Mouse (Mus musculus) adrenal gland, postnatal 14 days (tissue): ENCODE measurements around the gene Znrf4. TPM values are rescaled to one million over a fixed set of nuclear protein-coding genes. Genes with fewer than 3 reads are reported as not detected.
A peak's percentile ranks its signal among the peaks of the same experiment; 100 is the strongest.
"Not testable (repeated sequence)": the region's sequence is repeated elsewhere in the genome, so short reads cannot be mapped to it uniquely, and the experiment has no call there.

Experiments used
- DNase-seq: peaks from one replicate; pipeline ENCODE4 v3.0.0; 2021; ENCODE audit warnings: mixed read lengths
- total RNA-seq: library from RNA; stranded (reverse); gene quantifications from 2 replicates; pipeline ENCODE4 v1.2.3, GENCODE M21; 2021

The Znrf4 gene
- total RNA-seq, 1 experiment from 2014 or later, result not detected

DNA sequence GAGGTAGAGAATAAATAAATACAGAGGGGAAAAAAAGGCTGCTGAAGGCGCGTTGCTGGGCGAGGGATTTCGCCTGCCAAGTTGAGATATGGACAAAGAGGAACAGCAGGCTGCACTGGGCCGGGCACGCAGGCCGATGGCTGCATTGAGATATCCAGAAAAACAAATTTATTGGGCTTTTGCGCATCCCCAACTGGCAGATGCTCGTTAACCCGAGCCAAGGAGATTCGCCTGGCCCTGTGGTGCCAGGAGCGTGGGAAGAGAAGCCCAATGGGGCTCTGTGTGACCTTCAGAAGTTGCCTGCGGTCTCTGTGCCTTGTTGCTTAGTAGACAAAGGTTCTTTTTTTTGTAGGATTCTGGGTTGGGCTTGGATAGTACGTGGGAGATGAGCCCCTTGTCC, 24.0 kb upstream of the Znrf4 start:
- no peak for DNase-seq

DNA sequence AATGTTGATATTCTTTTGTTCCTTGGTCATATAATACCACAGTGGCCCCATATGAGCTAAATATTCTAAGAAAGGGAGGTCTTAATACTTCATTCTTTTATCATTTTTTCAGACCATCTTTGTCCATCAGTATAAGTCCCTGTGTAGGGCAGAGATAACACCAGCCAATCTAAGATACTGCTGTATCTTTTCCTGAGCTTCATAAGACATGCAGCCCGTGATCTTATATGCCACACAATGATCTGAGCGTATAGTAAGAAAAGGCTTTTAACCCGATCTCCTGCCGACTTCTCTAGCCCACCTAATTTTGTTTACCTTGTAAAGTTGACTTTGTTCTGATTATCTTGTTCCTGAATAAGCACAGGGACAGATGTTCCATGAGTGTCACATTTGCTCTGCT, 12.7 kb upstream of the Znrf4 start:
- DNase-seq, result no peak

GRCm38 (mm10) chr17:56522744-56523143, 10.5 kb upstream of the Znrf4 start:
- no peak for DNase-seq

- DNase-seq, result no peak
These were observed 3.6 kb upstream of the Znrf4 start for GRCm38 (mm10) chr17:56515690-56516410.

DNA sequence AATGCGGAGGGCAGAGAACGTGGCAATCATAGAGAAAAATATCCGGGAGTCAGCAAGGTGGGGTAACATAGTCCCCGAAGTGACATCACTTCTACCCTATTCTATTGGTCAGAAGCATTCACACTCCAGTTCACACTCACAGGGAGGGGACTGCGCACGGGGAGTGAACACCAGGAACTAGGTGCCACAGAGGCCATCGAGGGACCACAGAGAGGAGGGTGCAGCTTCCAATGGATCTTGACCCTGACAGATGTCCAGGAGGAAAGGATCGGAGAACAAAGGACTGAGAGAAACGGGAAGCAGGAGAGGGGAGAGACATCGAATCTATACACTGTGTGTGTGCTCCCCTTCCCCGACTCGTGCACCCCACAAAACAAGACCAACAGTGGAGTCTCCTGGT, 2.7 kb upstream of the Znrf4 start:
- no peak for DNase-seq

DNA sequence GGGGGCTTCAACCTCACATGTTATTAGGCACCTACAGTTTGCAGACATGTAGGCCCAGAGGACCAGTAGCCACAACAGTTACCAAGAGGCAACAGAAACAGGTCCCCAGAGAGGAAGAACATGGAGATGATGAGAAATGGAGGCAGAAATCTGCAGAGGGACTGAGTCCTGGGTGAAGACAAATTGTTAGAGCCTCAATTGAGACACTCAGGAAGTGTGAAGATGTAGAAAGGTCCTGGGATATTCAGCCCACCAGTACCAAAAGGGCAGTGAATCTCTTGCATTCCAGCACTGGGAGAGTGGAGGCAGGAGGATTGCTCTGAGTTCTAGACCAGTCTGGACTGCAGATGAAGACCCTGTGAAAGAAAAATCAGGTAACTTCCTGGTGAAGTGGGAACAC, 2.1 kb upstream of the Znrf4 start:
- DNase-seq, result no peak

DNA sequence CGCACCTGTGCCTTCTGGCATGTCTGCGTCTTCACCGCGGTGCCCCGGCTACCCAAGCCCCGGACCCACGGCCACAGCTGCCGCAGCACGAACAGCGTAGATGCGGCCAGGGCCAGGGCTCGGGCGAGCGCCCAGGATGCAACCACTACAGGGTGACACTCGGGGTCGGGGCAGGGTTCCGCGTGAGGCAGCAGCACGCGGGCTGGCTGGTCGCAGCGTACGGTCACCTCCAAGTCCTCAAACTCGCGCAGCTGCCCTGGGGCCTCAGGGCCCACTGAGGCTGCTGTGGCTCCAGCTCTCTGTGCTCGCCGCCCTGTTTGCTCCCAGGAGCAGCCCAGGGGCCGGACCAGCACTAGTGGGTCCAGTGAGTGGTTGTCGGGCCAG, 532 bp downstream of the Znrf4 start:
- no peak for DNase-seq

- DNase-seq, result no peak
These were observed 1.1 kb downstream of the Znrf4 start for GRCm38 (mm10) chr17:56510970-56511706.

- peak; percentile 44 for DNase-seq
These were observed 1.7 kb downstream of the Znrf4 start for GRCm38 (mm10) chr17:56510473-56510969.

DNA sequence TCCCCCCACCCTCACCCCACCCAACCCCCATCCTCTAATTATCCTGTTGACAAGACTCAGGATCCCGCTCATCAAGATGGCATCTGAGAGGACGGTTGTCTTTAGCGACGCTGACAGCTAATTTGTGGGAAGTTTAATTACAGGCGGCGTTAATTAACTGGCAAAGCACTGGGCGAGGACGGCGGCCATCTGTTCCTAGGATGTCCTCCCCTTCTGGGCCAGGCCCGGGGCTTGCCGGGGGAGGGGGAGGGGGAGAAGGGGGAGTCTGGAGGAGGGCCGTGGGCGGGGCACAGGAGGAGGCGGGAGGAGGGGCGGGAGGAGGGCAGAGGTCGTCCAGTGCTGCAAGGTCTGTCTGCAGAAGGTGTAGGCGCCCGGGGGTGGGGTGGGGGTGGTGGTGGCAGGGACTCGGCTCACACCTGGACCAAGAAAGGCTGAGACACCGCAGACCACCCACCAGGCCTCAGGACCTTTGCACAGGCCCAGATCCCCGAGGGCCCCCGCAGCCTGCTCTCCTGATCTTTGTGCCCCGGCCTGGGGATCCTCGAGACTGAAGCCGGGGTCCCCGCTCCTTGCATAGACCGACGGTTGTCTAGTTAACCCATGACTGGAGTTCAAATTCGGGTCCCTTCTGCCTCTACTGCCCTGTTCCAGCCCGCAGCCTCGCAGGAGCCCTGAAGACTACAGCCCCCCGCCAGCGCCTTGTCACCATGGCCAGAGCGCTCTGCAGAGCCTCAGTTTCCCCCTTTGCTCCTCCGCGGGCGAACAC, 2.3 kb downstream of the Znrf4 start:
- no peak for DNase-seq

GRCm38 (mm10) chr17:56509021-56509640, 3.1 kb downstream of the Znrf4 start:
- DNase-seq, result no peak

DNA sequence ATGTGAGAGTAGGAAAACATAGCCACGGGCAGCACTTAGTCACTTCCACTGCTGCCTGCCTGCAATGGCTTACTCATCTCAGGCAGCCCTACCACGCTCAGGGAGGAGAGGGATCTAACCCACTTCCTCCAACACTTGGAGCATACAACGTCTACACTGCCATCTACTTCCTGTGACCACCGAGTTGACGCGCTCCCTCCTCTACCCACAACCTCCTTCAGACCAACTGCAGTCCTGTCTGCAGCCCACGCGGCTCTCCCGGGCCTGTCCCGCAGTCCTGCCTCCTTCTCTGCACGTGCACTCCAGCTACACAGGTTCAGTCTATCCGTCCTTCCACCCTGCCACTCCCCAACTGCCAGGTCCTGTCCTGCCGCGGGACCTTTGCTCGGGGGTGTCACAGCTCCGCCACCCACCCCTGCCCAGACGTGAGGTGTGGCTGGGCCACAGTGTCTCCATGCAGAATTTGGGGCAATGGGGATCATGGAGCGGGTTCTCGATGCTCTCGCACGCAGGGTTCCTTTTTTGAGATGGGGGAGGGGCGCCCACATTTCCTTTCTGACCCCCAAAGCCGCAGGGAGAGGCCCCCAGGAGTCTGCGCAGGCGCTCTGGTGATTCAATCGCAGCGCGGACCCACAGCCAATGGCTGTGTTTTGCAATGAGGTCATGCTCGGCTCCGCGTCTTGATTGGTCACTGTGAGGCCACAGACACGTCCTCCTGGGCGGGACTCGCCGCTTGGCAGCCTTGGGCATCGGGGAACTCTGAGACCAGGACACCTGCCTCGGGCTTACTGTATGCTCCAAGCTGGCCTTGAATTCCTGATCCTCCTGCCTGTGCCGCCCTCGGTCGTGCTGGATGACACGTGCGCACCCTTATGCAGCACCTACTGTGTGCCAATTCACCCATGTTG, 4.8 kb downstream of the Znrf4 start:
- DNase-seq, result peak; percentile 96

GRCm38 (mm10) chr17:56506417-56507065, 5.7 kb downstream of the Znrf4 start:
- no peak for DNase-seq

- DNase-seq, result no peak
These were observed 6.8 kb downstream of the Znrf4 start for GRCm38 (mm10) chr17:56505401-56505800.

DNA sequence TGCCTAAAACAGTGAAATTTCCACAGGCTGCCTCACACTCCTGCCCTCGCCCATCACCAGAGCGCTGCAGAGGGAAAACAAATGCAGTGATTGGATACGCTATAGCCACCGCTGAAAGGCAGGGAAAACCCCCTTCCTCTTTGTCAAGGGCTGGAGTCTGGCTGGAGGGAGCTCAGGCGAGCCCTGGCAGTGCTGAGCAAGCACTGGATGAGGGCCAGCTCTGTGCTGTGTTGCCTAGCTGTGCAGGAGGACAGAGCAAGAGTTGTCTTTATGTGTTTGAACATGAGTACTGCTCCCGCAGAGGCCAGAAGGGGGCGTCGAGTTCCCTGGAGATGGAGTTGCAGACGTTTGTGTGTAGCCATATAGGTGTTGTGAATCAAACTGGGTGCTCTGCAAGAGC, 9.7 kb downstream of the Znrf4 start:
- peak; percentile 68 for DNase-seq

GRCm38 (mm10) chr17:56501635-56502400, 10.4 kb downstream of the Znrf4 start:
- DNase-seq, result not testable (repeated sequence)

GRCm38 (mm10) chr17:56499229-56499628, 13.0 kb downstream of the Znrf4 start:
- DNase-seq, result no peak

GRCm38 (mm10) chr17:56494480-56494879, 17.8 kb downstream of the Znrf4 start:
- DNase-seq, result no peak

GRCm38 (mm10) chr17:56493841-56494240, 18.4 kb downstream of the Znrf4 start:
- DNase-seq, result no peak
